Mouse (Mus musculus) left cerebral cortex, postnatal 36 days (tissue): ENCODE data around the gene Fam83c. TPM values are rescaled to one million over a fixed set of nuclear protein-coding genes. Genes with fewer than 3 reads are reported as not detected.

Experiments used
- DNase-seq, 2 experiments: peaks; one replicate each; pipeline ENCODE4 v3.0.0; 2021 to 2022; ENCODE audit warnings: low spot score in 2 of 2, mixed read lengths in 1 of 2
- intact Hi-C: fragments of 180-260 bp; cut with DNase I; formaldehyde crosslinking; loops from one replicate; pipeline ENCODE4 v1.15.1; 2025
- total RNA-seq, 2 experiments: library from RNA; stranded (reverse); gene quantifications; 2 replicates each; pipeline ENCODE4 v1.2.3; 2021

Gene Fam83c
- total RNA-seq, 2 experiments from 2014 or later: not detected

DNA sequence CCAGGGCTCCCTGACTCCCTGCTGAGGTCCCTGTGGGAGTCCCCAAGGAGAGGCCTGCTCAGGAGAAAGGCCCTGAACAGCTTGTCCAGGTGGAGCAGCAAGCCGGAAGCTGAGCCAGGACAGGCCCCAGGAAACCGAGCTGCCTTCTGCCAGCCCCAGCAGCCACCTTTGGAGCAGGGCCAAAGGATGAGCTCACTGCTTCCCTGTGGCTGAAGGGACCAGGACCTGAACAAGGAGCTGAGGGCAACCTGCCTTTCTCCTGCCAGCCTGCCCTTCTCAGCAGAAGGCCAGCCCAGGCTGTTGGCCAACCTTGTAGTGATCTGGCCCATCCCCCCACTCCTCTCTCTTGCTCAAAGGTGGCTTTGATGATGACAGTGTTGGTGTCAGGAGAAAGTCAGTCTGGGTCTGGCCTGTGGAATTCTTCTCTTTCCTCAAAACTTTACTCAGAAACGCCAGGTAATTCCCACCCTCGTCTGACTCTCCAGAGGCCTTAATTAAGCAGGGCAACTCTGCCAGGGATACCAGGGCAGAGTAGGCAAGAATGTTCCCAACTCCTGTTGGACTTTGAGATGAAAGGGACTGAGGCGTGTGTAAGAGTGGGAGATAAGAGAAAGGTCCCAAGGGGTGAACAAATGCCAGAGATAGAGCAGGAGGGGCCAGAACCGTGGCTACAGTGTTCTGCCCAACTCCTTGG lies 29.3 kb downstream of the Fam83c start:
- no peak for DNase-seq

DNA sequence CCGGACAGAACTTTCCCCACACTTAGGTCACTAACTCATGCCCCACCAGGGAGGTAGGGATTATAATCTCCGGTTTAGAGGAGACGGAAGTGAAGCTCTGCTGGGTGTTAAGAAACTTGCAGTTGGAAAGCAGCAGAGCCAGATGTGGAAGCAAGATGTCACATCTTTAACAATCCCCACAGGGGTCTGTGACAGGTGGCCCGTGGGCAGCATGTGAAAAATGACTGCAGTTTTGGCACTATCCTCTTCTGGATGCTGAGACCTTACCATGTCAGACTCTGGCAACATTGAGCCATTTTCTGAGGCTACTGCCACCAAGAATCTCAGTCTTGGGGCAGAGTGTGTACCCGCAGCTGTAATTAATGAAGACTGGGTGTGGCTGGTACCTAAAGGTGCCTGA lies 30.6 kb downstream of the Fam83c start:
- intact Hi-C loops: no loop called here
- no peak for DNase-seq

More for the DNA sequence above, 29.3 kb downstream of the Fam83c start:
- intact Hi-C loops: no loop called here

DNA sequence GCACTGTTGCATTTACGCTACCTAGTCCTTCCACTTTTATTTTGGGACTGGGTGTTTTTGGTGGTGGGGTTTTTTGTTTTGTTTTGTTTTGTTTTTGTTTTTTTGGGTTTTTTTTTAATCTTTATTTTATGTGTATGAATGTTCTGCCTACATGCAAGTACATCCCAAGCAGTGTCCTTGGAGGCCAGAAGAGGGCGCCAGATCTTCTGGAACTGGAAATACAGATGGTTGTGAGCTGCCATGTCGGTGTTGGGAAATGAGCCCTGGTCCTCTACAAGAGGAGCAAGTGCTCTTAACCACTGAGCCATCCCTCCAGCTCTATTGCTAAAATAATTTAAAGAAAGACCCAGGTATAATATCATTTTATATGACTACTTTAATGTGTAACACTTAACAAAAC lies 31.9 kb downstream of the Fam83c start:
- DNase-seq: no peak

DNA sequence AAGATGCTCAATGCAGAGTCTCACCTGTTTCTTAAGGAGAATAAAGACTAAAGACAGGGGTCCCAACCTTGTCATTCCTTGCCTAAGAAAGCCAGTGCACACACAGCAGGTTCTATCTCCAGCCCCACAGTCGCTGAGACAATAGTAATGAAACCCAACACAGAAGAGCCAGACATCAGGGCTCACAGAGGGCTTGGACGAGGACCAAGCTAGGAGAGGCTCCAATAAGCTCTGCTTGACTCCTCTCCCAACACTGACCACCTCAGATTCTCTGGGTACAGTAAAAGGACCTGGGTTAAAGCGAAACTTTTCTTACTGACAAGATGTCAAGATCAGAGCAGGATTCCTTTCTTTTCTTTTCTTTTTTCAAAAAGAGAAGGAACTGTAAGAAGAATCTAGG lies 36.0 kb downstream of the Fam83c start:
- intact Hi-C loops: no loop called here

More for the DNA sequence above, 31.9 kb downstream of the Fam83c start:
- intact Hi-C loops: no loop called here

DNA sequence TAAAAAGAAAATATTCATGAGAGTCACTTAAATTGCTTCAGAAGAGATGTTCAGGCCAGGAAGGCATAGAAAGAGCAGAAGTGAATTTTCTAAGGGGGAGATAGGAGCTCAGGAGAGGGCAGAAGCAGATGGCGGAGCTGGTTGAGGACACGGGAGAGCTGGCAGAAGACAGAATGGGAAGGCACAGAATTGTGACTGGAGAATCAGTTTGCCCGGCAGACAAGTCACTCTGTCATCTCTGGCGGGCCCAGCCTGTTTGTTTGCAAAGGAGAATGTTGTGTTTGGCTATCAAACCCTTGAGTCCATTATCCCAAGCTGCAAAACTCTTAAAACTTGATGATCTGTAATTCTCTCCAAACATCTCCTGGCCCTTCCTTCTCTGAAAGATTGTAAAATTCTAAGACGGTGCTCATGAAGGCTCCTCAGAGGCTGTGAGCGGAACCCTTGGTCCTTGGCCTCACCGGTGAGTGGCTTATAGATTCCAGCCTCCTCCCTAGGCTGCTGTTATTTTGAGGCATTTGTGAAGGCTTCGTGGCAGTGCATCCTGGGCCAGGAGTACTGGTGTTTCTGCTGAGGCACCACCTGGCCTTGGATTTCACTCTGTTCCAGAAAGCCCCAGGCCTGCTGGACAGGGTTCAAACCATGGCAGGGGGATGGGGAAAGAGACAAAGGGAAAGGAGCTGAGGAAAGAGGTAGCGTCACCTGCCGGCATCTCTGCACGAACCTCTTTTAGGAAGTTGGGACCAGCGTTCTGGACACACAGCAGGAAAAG lies 39.8 kb downstream of the Fam83c start:
- no peak for DNase-seq
- intact Hi-C loops: no loop called here

More for the DNA sequence above, 36.0 kb downstream of the Fam83c start:
- no peak for DNase-seq

DNA sequence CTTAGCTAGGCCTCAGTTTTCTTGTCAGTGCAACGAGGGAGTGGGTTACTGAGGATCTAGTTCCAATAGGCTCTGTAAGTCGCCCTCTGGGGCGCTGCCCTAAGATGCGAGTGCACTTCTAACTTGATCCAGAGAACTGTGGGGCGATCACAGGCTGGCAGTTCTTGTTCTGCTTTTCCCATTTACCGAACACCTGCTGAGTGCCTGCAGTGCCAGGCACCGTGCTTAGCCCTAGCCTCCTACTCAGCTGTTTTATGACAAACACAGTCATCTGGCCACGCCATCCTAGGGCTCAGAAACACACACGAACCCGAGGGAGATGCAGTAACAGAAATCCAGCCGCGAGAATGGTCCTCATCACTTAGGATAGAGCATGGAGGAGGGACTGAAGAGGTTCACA lies 41.8 kb downstream of the Fam83c start:
- DNase-seq: no peak
- intact Hi-C loops: no loop called here

DNA sequence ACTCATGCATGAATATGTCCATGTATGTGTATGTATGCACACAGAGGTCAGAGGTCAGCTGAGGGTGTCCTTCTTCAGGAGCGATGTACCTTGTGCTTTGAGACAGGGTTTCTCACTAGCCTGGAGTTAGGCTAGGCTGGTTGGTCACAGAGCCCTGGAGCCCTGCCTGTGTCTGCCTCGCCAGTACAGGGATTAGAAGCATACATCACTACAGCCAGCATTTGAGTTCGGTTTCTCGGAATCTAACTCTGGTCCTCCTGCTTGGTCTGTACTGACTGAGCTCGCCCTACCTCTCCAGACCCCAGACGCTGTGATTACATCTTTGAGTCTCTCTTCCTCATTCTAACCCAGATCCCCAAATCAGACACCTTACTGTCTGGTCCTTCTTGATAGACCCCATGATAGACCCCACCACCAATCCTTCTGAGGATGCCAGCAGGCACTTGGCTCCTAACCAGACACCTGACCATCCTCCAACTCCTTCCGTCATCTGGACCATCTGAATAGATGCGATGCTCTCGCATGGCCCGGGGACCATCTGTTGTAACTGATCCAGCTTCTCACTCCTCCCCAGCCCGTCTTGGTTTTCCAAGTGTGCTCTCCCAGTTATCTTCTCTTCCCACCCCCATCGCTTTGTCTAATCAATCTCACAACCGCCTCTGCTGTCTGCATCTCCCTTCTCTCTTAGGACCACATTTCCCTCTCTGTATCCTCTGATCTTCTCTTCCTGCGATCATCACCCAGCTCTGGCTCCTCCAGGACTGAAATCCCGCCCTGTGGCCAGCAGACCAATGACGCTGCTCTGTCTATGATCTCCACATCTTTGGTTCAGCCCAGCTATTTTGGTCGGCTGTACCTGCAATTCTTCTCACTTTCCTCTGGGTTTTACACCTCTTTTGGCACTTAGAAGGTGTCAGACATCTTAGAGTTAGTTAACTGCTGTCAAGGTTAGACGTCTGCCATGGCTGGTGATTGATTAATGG lies 46.4 kb downstream of the Fam83c start:
- intact Hi-C loops: no loop called here

DNA sequence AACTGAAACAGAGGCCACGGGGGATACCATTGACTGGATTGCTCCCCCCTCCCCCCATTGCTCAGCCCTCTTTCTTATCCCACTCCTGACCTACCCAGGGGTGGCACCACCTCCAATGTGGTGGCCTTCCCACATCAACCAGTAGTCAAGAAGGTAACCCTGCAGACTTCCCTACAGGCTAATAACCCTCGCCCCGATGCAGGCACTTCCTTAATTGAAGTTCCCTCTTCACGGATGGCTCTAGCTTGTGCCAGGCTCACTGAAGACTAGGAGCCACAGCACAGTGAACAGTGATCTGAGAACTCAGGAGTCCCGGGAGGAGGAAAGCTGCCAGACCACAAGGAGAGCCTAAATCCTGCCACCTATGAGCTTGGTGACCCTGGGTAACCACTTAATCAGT lies 47.7 kb downstream of the Fam83c start:
- DNase-seq: no peak
- intact Hi-C loops: no loop called here

More for the DNA sequence above, 46.4 kb downstream of the Fam83c start:
- no peak for DNase-seq

DNA sequence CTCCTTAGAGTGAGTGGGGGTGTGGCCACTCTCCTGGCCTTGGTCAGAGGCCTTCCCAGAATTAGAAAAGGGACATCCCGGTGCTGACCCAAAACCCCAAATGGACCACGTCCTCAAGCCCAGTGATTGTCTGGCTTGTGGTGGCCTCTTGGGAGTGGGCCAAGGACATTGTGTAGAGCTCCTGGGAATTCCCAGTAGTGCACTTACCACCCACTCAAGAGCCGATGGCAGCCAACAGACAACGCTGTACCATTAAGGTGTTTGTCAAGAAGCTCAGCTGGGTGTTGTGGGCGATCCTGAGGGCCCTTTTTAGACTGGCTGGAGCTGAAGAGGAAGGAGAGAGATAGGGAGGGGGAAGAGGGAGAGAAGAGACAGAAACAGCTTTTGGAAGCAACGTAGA lies 50.1 kb downstream of the Fam83c start:
- DNase-seq: peak; percentile 58 to 70
- intact Hi-C loops: no loop called here

DNA sequence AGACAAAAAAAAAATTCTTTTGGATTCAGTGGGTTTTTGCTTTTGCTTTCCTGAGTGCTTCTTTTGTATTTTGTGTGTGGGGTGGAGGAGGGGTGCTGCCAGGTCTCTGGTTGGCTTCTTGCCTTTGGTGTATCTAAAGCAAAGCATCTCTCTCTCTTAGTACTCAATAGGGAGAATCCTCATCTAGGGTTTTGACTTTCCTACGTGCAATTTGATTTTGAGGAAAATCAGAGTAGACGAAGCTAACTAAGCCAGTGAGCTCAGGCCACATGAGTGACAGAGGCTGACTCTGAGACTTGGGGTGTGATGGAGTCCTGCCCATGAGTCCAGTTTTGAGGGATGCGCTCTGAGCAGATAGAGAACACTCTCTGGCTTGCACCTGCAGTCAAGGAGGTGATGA lies 55.1 kb downstream of the Fam83c start:
- intact Hi-C loops: loop anchor here (5.0 kb wide), 1 partner anchor 33 kb away; no protein-coding TSS in a partner anchor
- DNase-seq: no peak

DNA sequence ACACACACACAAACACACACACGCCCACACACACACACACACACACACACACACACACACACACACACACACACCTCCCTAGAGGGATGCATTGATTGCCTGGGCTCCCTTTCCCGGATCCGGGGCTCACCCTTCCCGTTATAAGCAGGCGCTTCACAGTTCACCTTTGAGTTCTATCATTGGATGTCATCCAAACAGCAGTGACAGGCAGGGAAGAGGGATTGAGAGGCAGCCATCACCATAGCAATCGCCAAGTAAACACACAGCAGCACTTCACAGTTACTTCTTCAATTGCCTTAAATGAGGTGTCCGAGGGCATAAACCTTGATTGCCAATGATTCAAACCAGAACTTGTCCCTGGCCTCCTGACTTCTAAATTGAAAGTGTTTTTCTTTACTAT lies 55.6 kb downstream of the Fam83c start:
- DNase-seq: no peak
- intact Hi-C loops: loop anchor here (5.0 kb wide), 1 partner anchor 33 kb away; no protein-coding TSS in a partner anchor

DNA sequence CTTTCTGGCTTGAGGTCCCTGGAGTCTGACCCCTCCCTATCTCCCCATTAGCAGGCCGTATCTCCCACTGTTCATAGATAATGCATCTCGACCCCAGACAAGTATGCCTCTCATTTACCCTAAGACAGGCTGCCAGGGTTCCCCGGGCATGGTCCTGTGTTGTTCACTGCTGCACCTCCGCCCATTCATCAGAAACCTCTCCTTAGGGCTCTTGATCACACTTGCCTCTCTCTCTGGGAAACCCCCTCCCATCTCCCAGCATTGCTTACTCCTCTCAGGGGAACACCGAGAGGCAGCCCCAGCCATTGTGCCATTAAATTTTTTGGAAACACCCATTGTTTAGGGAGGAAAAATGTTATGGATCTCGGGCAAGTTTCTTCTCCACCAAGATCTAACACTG lies 56.6 kb downstream of the Fam83c start:
- intact Hi-C loops: loop anchor here (5.0 kb wide), 1 partner anchor 34 kb away; no protein-coding TSS in a partner anchor
- DNase-seq: no peak

DNA sequence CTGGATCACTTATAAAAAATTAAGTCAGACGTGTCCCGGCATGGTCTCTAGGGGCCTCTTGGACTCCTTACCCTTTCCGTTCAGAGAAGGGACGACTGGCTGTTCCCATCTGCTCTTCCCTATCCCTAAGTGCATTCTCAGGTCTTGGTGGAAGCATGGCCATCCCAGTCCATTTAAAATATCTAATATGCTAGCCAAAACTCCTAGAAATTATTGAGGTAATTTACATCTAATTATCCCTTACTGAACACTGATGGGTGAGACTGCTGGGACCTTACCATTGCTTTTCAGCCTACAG lies 57.0 kb downstream of the Fam83c start:
- intact Hi-C loops: loop anchor here (5.0 kb wide), 1 partner anchor 35 kb away; no protein-coding TSS in a partner anchor
- DNase-seq: no peak

Other genes starting within 250 kb of the Fam83c start
- 10 to 100 TPM; 14.1 to 15.7 TPM for gene Gss, start 242.0 kb downstream of the Fam83c start, total RNA-seq
- gene Myh7b, start 223.6 kb downstream of the Fam83c start, total RNA-seq: 1 to 10 TPM; 3.8 to 4.2 TPM
- 100 to 1,000 TPM; 148 to 149 TPM for gene Trpc4ap, start 142.5 kb downstream of the Fam83c start, total RNA-seq
- 10 to 100 TPM; 19.1 to 19.7 TPM for gene Edem2, start 105.4 kb downstream of the Fam83c start, total RNA-seq
- gene Gm17581, start 99.0 kb downstream of the Fam83c start, total RNA-seq: not detected
- gene Procr, start 83.7 kb downstream of the Fam83c start, total RNA-seq: under 1 TPM; 0.82 to 0.86 TPM
- 10 to 100 TPM; 33.8 to 38.0 TPM for gene Mmp24, start 59.5 kb downstream of the Fam83c start, total RNA-seq
- 10 to 100 TPM; 54.9 to 65.9 TPM for gene BC029722, start 15.4 kb downstream of the Fam83c start, total RNA-seq
- gene Eif6, start 7.9 kb downstream of the Fam83c start, total RNA-seq: 10 to 100 TPM; 66.1 to 80.5 TPM
- 10 to 100 TPM; 66.0 to 70.6 TPM for gene Uqcc1, start 95.5 kb upstream of the Fam83c start, total RNA-seq
- not detected for gene Gm15557, start 105.9 kb upstream of the Fam83c start, total RNA-seq
- gene Gdf5, start 110.5 kb upstream of the Fam83c start, total RNA-seq: under 1 TPM in 1 of 2 experiments, not detected in 1; 0.27 TPM
- 10 to 100 TPM; 18.3 to 20.4 TPM for gene Cep250, start 121.6 kb upstream of the Fam83c start, total RNA-seq
- gene 6430550D23Rik, start 173.1 kb upstream of the Fam83c start, total RNA-seq: 1 to 10 TPM; 1.5 to 1.6 TPM
- gene Ergic3, start 173.2 kb upstream of the Fam83c start, total RNA-seq: 100 to 1,000 TPM; 195 to 222 TPM
- gene Fer1l4, start 218.1 kb upstream of the Fam83c start, total RNA-seq: not detected
- 1 to 10 TPM; 3.9 to 4.5 TPM for gene Spag4, start 230.3 kb upstream of the Fam83c start, total RNA-seq